Mouse (Mus musculus) 3134 (cell line): ENCODE data around the gene Rgs9.

ENCODE experiments used
- DNase-seq: peaks from one replicate; pipeline ENCODE4 v3.0.0-alpha.2; 2011; ENCODE audit warnings: low spot score; ENCODE audit not compliant: insufficient read length; ENCODE audit errors: extremely low read depth

Rgs9 gene

GRCm38 (mm10) chr11:109181118-109181517 lies 116.8 kb downstream of the Rgs9 start:
- DNase-seq = no peak

GRCm38 (mm10) chr11:109180290-109180689 lies 117.6 kb downstream of the Rgs9 start:
- DNase-seq = no peak

- DNase-seq = no peak
These were observed 119.0 kb downstream of the Rgs9 start for GRCm38 (mm10) chr11:109178788-109179518.

- no peak for DNase-seq
These were observed 122.5 kb downstream of the Rgs9 start for GRCm38 (mm10) chr11:109175376-109175969.
